Mouse (Mus musculus) hematopoietic stem cell, adult 5-6 weeks (primary cell): ENCODE results near the gene Ltv1. TPM values are rescaled to one million over a fixed set of nuclear protein-coding genes. Genes with fewer than 3 reads are reported as not detected.

Experiments used
- ATAC-seq, 2 experiments: fragments of 125-278 bp in 1 of 2; replicated peaks in 1 of 2; 2 replicates each; pipeline ENCODE4 v1.8.0; 2016 to 2017; ENCODE audit warnings: inconsistent platforms in 2 of 2, mild to moderate bottlenecking in 2 of 2, moderate number of reproducible peaks in 2 of 2, low read depth in 1 of 2, moderate TSS enrichment in 1 of 2; ENCODE audit not compliant: low FRiP score in 2 of 2, poor library complexity in 2 of 2, severe bottlenecking in 2 of 2, insufficient read depth in 1 of 2, low TSS enrichment in 1 of 2
- total RNA-seq: library from RNA; stranded (forward); fragments of 172-1452, 232-1000 nt; gene quantifications from 2 replicates; pipeline ENCODE4 v1.2.3, GENCODE M21; 2017

Ltv1 gene
- total RNA-seq, 1 experiment from 2014 or later = 49.2 TPM

- no peak for ATAC-seq
Observed at GRCm38 (mm10) chr10:13152811-13153364, 40.1 kb downstream of the Ltv1 start.

DNA sequence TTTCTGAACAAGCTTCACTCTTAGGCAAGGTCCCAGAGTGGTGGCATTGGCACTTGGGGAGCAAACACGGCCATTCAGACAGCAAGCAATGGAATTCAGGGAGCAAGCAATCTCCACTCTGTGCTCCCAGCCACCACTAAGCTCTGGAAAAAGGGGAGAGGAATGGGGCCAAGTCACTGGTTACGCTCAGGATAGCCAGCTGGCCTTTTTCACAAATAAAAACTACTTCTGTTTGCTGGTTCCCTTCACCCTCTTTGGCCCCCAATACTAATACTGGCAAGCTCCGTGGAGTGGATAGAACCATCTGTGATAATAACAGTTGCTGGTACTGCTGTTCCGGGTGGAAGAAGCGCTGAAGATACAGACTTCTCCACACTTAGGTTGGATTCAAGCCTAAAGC, 41.6 kb downstream of the Ltv1 start:
- no peak for ATAC-seq

- ATAC-seq = no peak
Observed at GRCm38 (mm10) chr10:13150435-13150834, 42.5 kb downstream of the Ltv1 start.

- ATAC-seq = no peak
Observed at GRCm38 (mm10) chr10:13140434-13140833, 52.5 kb downstream of the Ltv1 start.

GRCm38 (mm10) chr10:13137906-13138305, 55.1 kb downstream of the Ltv1 start:
- no peak for ATAC-seq

GRCm38 (mm10) chr10:13135751-13136150, 57.2 kb downstream of the Ltv1 start:
- no peak for ATAC-seq

DNA sequence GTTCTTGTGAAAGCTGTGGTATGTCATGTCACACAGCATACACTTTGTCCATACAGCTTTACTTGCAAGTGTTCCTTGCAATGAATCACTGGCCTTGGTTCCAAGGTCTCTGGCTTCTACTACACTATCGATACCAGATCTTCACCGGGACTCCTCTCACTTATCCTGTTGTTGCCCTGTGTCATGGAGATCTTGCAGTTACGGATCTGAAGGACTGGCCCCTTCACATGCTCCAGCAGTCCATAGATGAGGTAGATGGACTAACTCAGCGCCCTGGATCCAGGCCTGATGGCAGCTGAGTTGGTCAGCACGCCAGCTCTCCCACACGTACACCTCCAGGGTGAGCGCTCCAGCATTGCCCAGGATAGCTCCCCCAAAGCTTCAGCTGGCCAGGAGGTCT, 57.7 kb downstream of the Ltv1 start:
- ATAC-seq = no peak

DNA sequence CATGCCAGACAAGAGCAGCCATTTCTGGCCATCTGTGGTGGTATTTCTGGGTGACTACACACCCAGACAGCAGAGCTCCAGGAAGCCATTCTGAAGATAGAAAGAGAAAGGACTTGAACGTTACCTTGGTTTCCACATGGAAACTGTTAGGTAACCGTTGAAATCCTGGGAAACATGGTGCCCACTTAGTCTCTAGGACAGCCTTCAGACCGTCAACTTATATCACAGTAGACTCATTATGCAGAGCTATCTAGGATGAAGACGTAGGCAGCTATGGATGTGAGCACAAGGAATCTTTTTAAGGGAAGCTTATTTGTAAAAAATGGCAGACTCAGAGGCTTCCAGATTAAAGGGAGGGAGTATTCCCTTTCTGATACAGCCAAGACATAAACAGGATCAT, 59.1 kb downstream of the Ltv1 start:
- ATAC-seq = no peak

Other genes starting within 250 kb of the Ltv1 start
- gene Stx11, start 228.9 kb downstream of the Ltv1 start, total RNA-seq = 5.4 and 5.8 TPM in 2 replicates
- gene Sf3b5, start 187.8 kb downstream of the Ltv1 start, total RNA-seq = 11.6 and 14.0 TPM in 2 replicates
- gene Plagl1, start 132.7 kb downstream of the Ltv1 start, total RNA-seq = 1.7 TPM in 1 of 2 replicates, not detected in the other
- gene Zc2hc1b, start 15.1 kb downstream of the Ltv1 start, total RNA-seq = not detected in 2 replicates